16 mouse cellular contexts compared by ENCODE assay signal in the genomic region with DNA sequence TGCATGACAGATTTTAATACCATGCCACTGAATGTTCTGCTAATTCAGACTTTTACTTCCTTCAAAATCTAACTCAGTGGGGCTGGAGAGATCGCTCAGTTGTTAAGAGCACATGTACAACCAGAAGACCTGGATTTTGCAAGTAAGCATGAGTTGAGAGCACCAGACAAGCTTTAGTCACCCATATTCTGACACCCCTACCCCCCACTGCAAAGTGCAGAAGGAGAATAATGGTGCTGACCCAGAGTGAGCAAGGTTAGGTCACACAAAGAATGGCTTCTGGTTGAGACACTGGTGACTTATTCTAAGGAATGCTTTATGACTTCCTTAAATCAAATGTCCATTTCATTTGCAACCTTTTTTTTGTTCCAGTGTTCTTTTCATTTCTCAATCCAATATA. TPM values are rescaled to one million over a fixed set of nuclear protein-coding genes. Genes with fewer than 3 reads are reported as not detected.
DNase-seq lines count a peak whose midpoint lies in the region.
"Had no signal": no experiment of that assay in that cellular context is flagged by ENCODE, and none has a peak within 500 bp of the region (broad histone marks: within the 10 kb centered on the region; RNA-seq: fewer than 3 reads in every experiment).

No protein-coding gene starts in this region.

- peak; percentile 6 to 70 for DNase-seq in adrenal gland, adult (ENCODE audit: inconsistent age in 2 of 2, low spot score in 1 of 2)
- DNase-seq in adrenal gland, adult 2 months, result peak; percentile 66
- peak; percentile 27 for DNase-seq in adrenal gland, adult 8-10 months
- peak; percentile 1 for DNase-seq in adrenal gland, postnatal 25 days
- peak; percentile 5 to 17 for DNase-seq in adrenal gland, postnatal 36 days

RNA-seq across cellular contexts. Expression of gene Cyp3a41b, which starts 20.4 kb away (rescaled TPM):
- 1 to 10 TPM in 1 of 2 experiments, not detected in 1; 1.1 TPM for total RNA-seq in adrenal gland, adult 2 months (2021)
- not detected in 2 replicates for polyA plus RNA-seq in adrenal gland, adult 2 months (2012; rRNA removed)
- under 1 TPM in 1 of 4 experiments, not detected in 3; 0.28 TPM for total RNA-seq in adrenal gland, adult 8-10 months (2022)
- total RNA-seq in adrenal gland, postnatal 25 days (2021), result not detected in 2 replicates
- total RNA-seq in adrenal gland, postnatal 36 days (2021), result not detected
- total RNA-seq: adrenal gland, adult 18-20 months; adrenal gland, postnatal 14 days; CH12.LX; ES-E14; G1E; MEL had no signal
- polyA plus RNA-seq: activated CD4-positive, CD25-positive, alpha-beta regulatory T cell, adult 4 months; brain, embryonic 14.5 days; CD4-positive, CD25-positive, alpha-beta regulatory T cell, adult 4 months; cerebellum, adult 2 months; G1E; Patski had no signal

Comparison
In these comparisons a context has a peak if more than half of its experiments do, and no peak if none do; other contexts are left out.
1. Peak in every context shown above with its lines: DNase-seq.
2. DNase-seq: peak in every context shown above with its lines; median percentile 66 in adrenal gland, adult 2 months; 38 in adrenal gland, adult; 27 in adrenal gland, adult 8-10 months; 11 in adrenal gland, postnatal 36 days; 1 in adrenal gland, postnatal 25 days.